Mouse (Mus musculus) E14TG2a.4 (cell line): ENCODE data around the gene Cops6.

Experiments used
- H3K27me3 ChIP-seq: 2 replicates; pipeline ENCODE4 v1.6.1; 2014; ENCODE audit warnings: low read length, control low read depth; ENCODE audit not compliant: insufficient read depth
- H3K36me3 ChIP-seq: 2 replicates; pipeline ENCODE4 v1.6.1; 2014; ENCODE audit warnings: low read length, control low read depth; ENCODE audit not compliant: insufficient read depth
- H3K4me1 ChIP-seq: replicated peaks from 2 replicates; pipeline ENCODE4 v1.6.1; 2014; ENCODE audit warnings: low read depth, low read length, control low read depth
- H3K4me3 ChIP-seq: replicated peaks from 2 replicates; pipeline ENCODE4 v1.5.1; 2014; ENCODE audit warnings: mild to moderate bottlenecking, low read length
- H3K9me3 ChIP-seq: 2 replicates; pipeline ENCODE4 v1.6.1; 2014; ENCODE audit warnings: low read length, control low read depth
- CTCF ChIP-seq: conservative IDR thresholded peaks from 2 replicates; pipeline ENCODE4 v1.5.1; 2014; ENCODE audit warnings: low read length
- NANOG ChIP-seq: IDR thresholded peaks from 2 replicates; pipeline ENCODE4 v1.6.1; 2014; ENCODE audit warnings: borderline replicate concordance, low read length, mixed read lengths
- POU5F1 ChIP-seq: IDR thresholded peaks from 2 replicates; pipeline ENCODE4 v1.6.1; 2014; ENCODE audit warnings: low read length, borderline replicate concordance

Gene Cops6

GRCm38 (mm10) chr5:138199576-138199975 lies 38.7 kb downstream of the Cops6 start:
- peaks cover 38% of the 10 kb centered on the region for H3K9me3 ChIP-seq
- TF ChIP-seq NANOG (no peak), POU5F1 (no peak)
- H3K36me3 ChIP-seq: no peaks in the 10 kb centered on the region

GRCm38 (mm10) chr5:138202086-138202485 lies 41.2 kb downstream of the Cops6 start:
- TF ChIP-seq NANOG (no peak), POU5F1 (no peak), CTCF (no peak)
- H3K27me3 ChIP-seq: no peaks in the 10 kb centered on the region

More at GRCm38 (mm10) chr5:138199576-138199975, 38.7 kb downstream of the Cops6 start:
- H3K4me1 ChIP-seq: peaks cover 13% of the 10 kb centered on the region
- peaks cover 8% of the 10 kb centered on the region; the same call in 1 of the 2 replicates for H3K27me3 ChIP-seq
- H3K4me3 ChIP-seq: no peak overlapping the region

GRCm38 (mm10) chr5:138207253-138207652 lies 46.4 kb downstream of the Cops6 start:
- Histone ChIP-seq H3K36me3 (no peaks in the 10 kb centered on the region), H3K4me1 (no peaks in the 10 kb centered on the region), H3K4me3 (no peak overlapping the region), H3K9me3 (peaks cover 73% of the 10 kb centered on the region), H3K27me3 (no peaks in the 10 kb centered on the region)
- TF ChIP-seq POU5F1: no peak
- no peak for TF ChIP-seq NANOG
- TF ChIP-seq CTCF: no peak

More at GRCm38 (mm10) chr5:138202086-138202485, 41.2 kb downstream of the Cops6 start:
- no peaks in the 10 kb centered on the region for H3K4me1 ChIP-seq
- H3K4me3 ChIP-seq: no peak overlapping the region
- no peaks in the 10 kb centered on the region for H3K36me3 ChIP-seq
- H3K9me3 ChIP-seq: peaks cover 53% of the 10 kb centered on the region

GRCm38 (mm10) chr5:138207873-138208272 lies 47.0 kb downstream of the Cops6 start:
- no peak for TF ChIP-seq POU5F1
- no peak for TF ChIP-seq NANOG
- TF ChIP-seq CTCF: no peak
- H3K27me3 ChIP-seq: no peaks in the 10 kb centered on the region

More at GRCm38 (mm10) chr5:138207873-138208272, 47.0 kb downstream of the Cops6 start:
- Histone ChIP-seq H3K9me3 (peaks cover 72% of the 10 kb centered on the region), H3K36me3 (no peaks in the 10 kb centered on the region), H3K4me3 (no peak overlapping the region), H3K4me1 (no peaks in the 10 kb centered on the region)
